Mouse (Mus musculus): ENCODE results near the gene Fads3.
A peak's percentile ranks its signal among the peaks of the same experiment; 100 is the strongest.

Gene Fads3

GRCm38 (mm10) chr19:10053692-10054260, 12.4 kb downstream of the Fads3 start:
- no peak for DNase-seq

GRCm38 (mm10) chr19:10054361-10055075, 13.1 kb downstream of the Fads3 start:
- no peak for DNase-seq

- DNase-seq, result no peak
Measured at GRCm38 (mm10) chr19:10055261-10055660, 13.9 kb downstream of the Fads3 start.

GRCm38 (mm10) chr19:10055783-10056660, 14.7 kb downstream of the Fads3 start:
- no peak for DNase-seq

- DNase-seq, result no peak
Measured at GRCm38 (mm10) chr19:10056686-10057085, 15.3 kb downstream of the Fads3 start.

GRCm38 (mm10) chr19:10057486-10058351, 16.4 kb downstream of the Fads3 start:
- no peak for DNase-seq

GRCm38 (mm10) chr19:10058352-10058825, 17.0 kb downstream of the Fads3 start:
- DNase-seq, result no peak

- DNase-seq, result no peak
Measured at GRCm38 (mm10) chr19:10058876-10059427, 17.6 kb downstream of the Fads3 start.

- DNase-seq, result peak; percentile 26 to 36
Measured at GRCm38 (mm10) chr19:10059911-10060567, 18.7 kb downstream of the Fads3 start.

GRCm38 (mm10) chr19:10060783-10061590, 19.6 kb downstream of the Fads3 start:
- DNase-seq, result no peak

GRCm38 (mm10) chr19:10061624-10062023, 20.3 kb downstream of the Fads3 start:
- DNase-seq, result no peak

- no peak for DNase-seq
Measured at GRCm38 (mm10) chr19:10062292-10062691, 20.9 kb downstream of the Fads3 start.

- no peak for DNase-seq
Measured at GRCm38 (mm10) chr19:10062862-10063261, 21.5 kb downstream of the Fads3 start.

GRCm38 (mm10) chr19:10064173-10065012, 23.0 kb downstream of the Fads3 start:
- DNase-seq, result no peak

- DNase-seq, result no peak
Measured at GRCm38 (mm10) chr19:10065465-10066188, 24.3 kb downstream of the Fads3 start.

- DNase-seq, result no peak
Measured at GRCm38 (mm10) chr19:10066189-10066500, 24.8 kb downstream of the Fads3 start.

GRCm38 (mm10) chr19:10066502-10066901, 25.1 kb downstream of the Fads3 start:
- no peak for DNase-seq

- DNase-seq, result no peak
Measured at GRCm38 (mm10) chr19:10067701-10068100, 26.3 kb downstream of the Fads3 start.

Measured in cerebellum, postnatal 36 days (tissue).